Mouse (Mus musculus) CH12.LX (cell line): ENCODE results near the gene Tinagl1. TPM values are rescaled to one million over a fixed set of nuclear protein-coding genes. Genes with fewer than 3 reads are reported as not detected.

ENCODE experiments used
- DNase-seq: peaks from one replicate; pipeline ENCODE4 v3.0.0-alpha.2; 2013; ENCODE audit errors: extremely low read depth
- H3K27ac ChIP-seq: 2 replicates; pipeline ENCODE4 v1.5.1; 2012; ENCODE audit warnings: low read depth, mild to moderate bottlenecking, control low read depth, moderate library complexity; ENCODE audit not compliant: insufficient read depth
- H3K27me3 ChIP-seq: replicated peaks from 2 replicates; pipeline ENCODE3; 2012; ENCODE audit warnings: inconsistent platforms
- H3K36me3 ChIP-seq, 2 experiments: replicated peaks in 1 of 2; 2 replicates each; pipeline versions ENCODE3 to v1.6.1; 2012; ENCODE audit warnings: inconsistent platforms in 1 of 2, low read length in 1 of 2, mild to moderate bottlenecking in 1 of 2, mixed read lengths in 1 of 2, moderate library complexity in 1 of 2; ENCODE audit not compliant: control insufficient read depth in 1 of 2, insufficient read depth in 1 of 2
- H3K4me1 ChIP-seq, 2 experiments: 2 replicates each; pipeline ENCODE4 v1.6.1; 2012; ENCODE audit warnings: inconsistent platforms in 1 of 2, moderate library complexity in 1 of 2; ENCODE audit not compliant: insufficient read depth in 2 of 2, control insufficient read depth in 1 of 2
- H3K4me2 ChIP-seq: 2 replicates; pipeline ENCODE4 v1.6.1; 2012; ENCODE audit warnings: low read depth, mild to moderate bottlenecking, control low read depth; ENCODE audit not compliant: poor library complexity, insufficient read depth, severe bottlenecking
- H3K4me3 ChIP-seq, 3 experiments: fragments of 150-350 bp in 1 of 3; sonication (generic) in 1 of 3; replicated peaks in 1 of 3; 2 replicates each; pipeline versions ENCODE3 to v1.5.1; 2011 to 2012; ENCODE audit warnings: low read depth in 2 of 3, low read length in 2 of 3, mild to moderate bottlenecking in 2 of 3, moderate library complexity in 2 of 3, control low read depth in 1 of 3, improper control_type of control experiment in 1 of 3, inconsistent platforms in 1 of 3, mixed read lengths in 1 of 3; ENCODE audit not compliant: poor library complexity in 1 of 3
- H3K79me2 ChIP-seq: replicated peaks from 2 replicates; pipeline ENCODE4 v1.6.1; 2012; ENCODE audit warnings: mild to moderate bottlenecking, moderate library complexity; ENCODE audit not compliant: control insufficient read depth, poor library complexity, insufficient read depth, severe bottlenecking; ENCODE audit errors: extremely low read depth
- H3K9ac ChIP-seq: 2 replicates; pipeline ENCODE4 v1.6.1; 2012; ENCODE audit warnings: low read depth, mild to moderate bottlenecking, control low read depth, moderate library complexity; ENCODE audit not compliant: insufficient read depth
- H3K9me3 ChIP-seq: replicated peaks from 2 replicates; pipeline ENCODE3; 2012; ENCODE audit warnings: low read length, inconsistent platforms, mixed read lengths
- BHLHE40 ChIP-seq: IDR thresholded peaks from 2 replicates; pipeline ENCODE4 v1.6.1; 2011; ENCODE audit warnings: mild to moderate bottlenecking, low read depth, low read length, improper control_type of control experiment
- CHD2 ChIP-seq: IDR thresholded peaks from 2 replicates; pipeline ENCODE4 v1.6.1; 2011; ENCODE audit warnings: low read length, improper control_type of control experiment
- E2F4 ChIP-seq: IDR thresholded peaks from 2 replicates; pipeline ENCODE4 v1.6.1; 2011; ENCODE audit warnings: low read depth, low read length, improper control_type of control experiment; ENCODE audit not compliant: insufficient replicate concordance
- ELF1 ChIP-seq: IDR thresholded peaks from 2 replicates; pipeline ENCODE4 v1.6.1; 2014; ENCODE audit warnings: low read depth, mild to moderate bottlenecking, inconsistent platforms, low read length, improper control_type of control experiment
- EP300 ChIP-seq: IDR thresholded peaks from 2 replicates; pipeline ENCODE4 v1.6.1; 2011; ENCODE audit warnings: low read length, improper control_type of control experiment
- GABPA ChIP-seq: IDR thresholded peaks from 2 replicates; pipeline ENCODE4 v1.6.1; 2012; ENCODE audit warnings: low read depth, low read length, improper control_type of control experiment, inconsistent platforms; ENCODE audit not compliant: insufficient replicate concordance
- HCFC1 ChIP-seq: IDR thresholded peaks from 2 replicates; pipeline ENCODE4 v1.6.1; 2012; ENCODE audit warnings: low read depth, mild to moderate bottlenecking, inconsistent platforms, low read length, improper control_type of control experiment
- IRF4 ChIP-seq: IDR thresholded peaks from 2 replicates; pipeline ENCODE4 v1.6.1; 2014; ENCODE audit warnings: low read depth, mild to moderate bottlenecking, inconsistent platforms, low read length, improper control_type of control experiment
- MAZ ChIP-seq: IDR thresholded peaks from 2 replicates; pipeline ENCODE4 v1.6.1; 2012; ENCODE audit warnings: low read depth, mild to moderate bottlenecking, inconsistent platforms, low read length, improper control_type of control experiment, moderate library complexity
- MYC ChIP-seq: IDR thresholded peaks from 2 replicates; pipeline ENCODE4 v1.6.1; 2011; ENCODE audit warnings: low read depth, mild to moderate bottlenecking, improper control_type of control experiment, low read length
- NELFE ChIP-seq: IDR thresholded peaks from 2 replicates; pipeline ENCODE4 v1.6.1; 2011; ENCODE audit warnings: low read depth, low read length, improper control_type of control experiment
- PAX5 ChIP-seq: IDR thresholded peaks from 2 replicates; pipeline ENCODE4 v1.6.1; 2012; ENCODE audit warnings: low read length, inconsistent platforms, mixed read lengths
- RAD21 ChIP-seq: IDR thresholded peaks from 2 replicates; pipeline ENCODE4 v1.6.1; 2011; ENCODE audit warnings: low read depth, mild to moderate bottlenecking, low read length, improper control_type of control experiment, moderate library complexity
- RCOR1 ChIP-seq: conservative IDR thresholded peaks from 2 replicates; pipeline ENCODE4 v1.6.1; 2012; ENCODE audit warnings: low read depth, mild to moderate bottlenecking, inconsistent platforms, low read length, improper control_type of control experiment
- SIN3A ChIP-seq: IDR thresholded peaks from 2 replicates; pipeline ENCODE4 v1.6.1; 2012; ENCODE audit warnings: low read length, improper control_type of control experiment, inconsistent platforms
- SMC3 ChIP-seq: IDR thresholded peaks from 2 replicates; pipeline ENCODE4 v1.6.1; 2011; ENCODE audit warnings: low read depth, low read length, improper control_type of control experiment
- TBP ChIP-seq: conservative IDR thresholded peaks from 2 replicates; pipeline ENCODE4 v1.6.1; 2011; ENCODE audit warnings: low read depth, low read length, improper control_type of control experiment
- UBTF ChIP-seq: IDR thresholded peaks from 2 replicates; pipeline ENCODE4 v1.6.1; 2012; ENCODE audit warnings: low read depth, mild to moderate bottlenecking, inconsistent platforms, low read length, improper control_type of control experiment, moderate library complexity
- USF1 ChIP-seq: IDR thresholded peaks from 2 replicates; pipeline ENCODE4 v1.6.1; 2014; ENCODE audit warnings: low read depth, mild to moderate bottlenecking, inconsistent platforms, low read length, improper control_type of control experiment
- ZKSCAN1 ChIP-seq: IDR thresholded peaks from 2 replicates; pipeline ENCODE4 v1.6.1; 2012; ENCODE audit warnings: low read depth, inconsistent platforms, low read length, improper control_type of control experiment, borderline replicate concordance
- dilution Hi-C: fragments of 300-500 bp; cut with MboI; formaldehyde crosslinking; loops from 2 replicates; pipeline ENCODE4 v1.14.3; 2020; ENCODE audit warnings: low sequenced_read_pairs; ENCODE audit not compliant: extremely low pct_unique_long_range_greater_than_20kb, extremely low pct_ligation_motif_present
- in situ Hi-C: fragments of 300-500 bp; cut with MboI; formaldehyde crosslinking; loops from 3 replicates; pipeline ENCODE4 v1.14.3; 2019; ENCODE audit warnings: low sequenced_read_pairs, low pct_ligation_motif_present, low pct_unique_long_range_greater_than_20kb, mixed read lengths
- polyA plus RNA-seq: library from polyadenylated mRNA; unstranded; fragments of >175 nt; gene quantifications from 2 replicates; pipeline ENCODE4 v1.2.1, GENCODE M21; 2012; ENCODE audit warnings: low read depth; ENCODE audit not compliant: insufficient read length
- total RNA-seq, 2 experiments: library from RNA; depleted of rRNA; stranded (reverse); fragments of 300-350 nt in 1 of 2; fragments of >200 nt in 1 of 2; gene quantifications; 2 replicates each; pipeline ENCODE4 v1.2.3; 2012 to 2014

Gene Tinagl1
- total and polyA plus RNA-seq, 3 experiments, result not detected

GRCm38 (mm10) chr4:130148405-130148804 is 26.5 kb downstream of the Tinagl1 start:
- peaks cover 12% of the 10 kb centered on the region for H3K9me3 ChIP-seq
- dilution Hi-C loops, result no loop called here
- H3K36me3 ChIP-seq, result no peaks in the 10 kb centered on the region
- in situ Hi-C loops, result no loop called here
- no peaks in the 10 kb centered on the region for H3K79me2 ChIP-seq
- H3K27ac ChIP-seq, result no peak overlapping the region
- H3K27me3 ChIP-seq, result peaks cover 85% of the 10 kb centered on the region
- no peak for TF ChIP-seq E2F4
- TF ChIP-seq NELFE, result no peak
- TF ChIP-seq SMC3, result no peak
- TF ChIP-seq ELF1, result no peak
- no peak for TF ChIP-seq TBP
- TF ChIP-seq EP300, result no peak
- no peak for TF ChIP-seq UBTF
- no peak for TF ChIP-seq MAZ
- no peak for TF ChIP-seq HCFC1
- no peak for TF ChIP-seq RCOR1
- no peak for TF ChIP-seq PAX5
- TF ChIP-seq MYC, result no peak
- no peak for TF ChIP-seq GABPA
- H3K9ac ChIP-seq, result no peak overlapping the region
- H3K4me1 ChIP-seq, result no peaks in the 10 kb centered on the region
- no peak for DNase-seq
- H3K4me2 ChIP-seq, result no peak overlapping the region
- no peak overlapping the region for H3K4me3 ChIP-seq

- peaks cover 12% of the 10 kb centered on the region for H3K9me3 ChIP-seq
- H3K27ac ChIP-seq, result no peak overlapping the region
- DNase-seq, result no peak
- no peak overlapping the region for H3K9ac ChIP-seq
- dilution Hi-C loops (no loop called here), in situ Hi-C loops (loop anchor here (5.0 kb wide), 1 partner anchor 41 kb away; no protein-coding TSS in a partner anchor)
- no peak for TF ChIP-seq SIN3A
- TF ChIP-seq ZKSCAN1, result no peak
- no peak for TF ChIP-seq IRF4
- TF ChIP-seq TBP, result no peak
- TF ChIP-seq CHD2, result no peak
- TF ChIP-seq MAZ, result no peak
- no peak for TF ChIP-seq USF1
- TF ChIP-seq RAD21, result no peak
- no peak for TF ChIP-seq BHLHE40
- TF ChIP-seq PAX5, result no peak
- H3K4me2 ChIP-seq, result no peak overlapping the region
- H3K4me3 ChIP-seq, result no peak overlapping the region
- H3K4me1 ChIP-seq, result no peaks in the 10 kb centered on the region; a peak in 1 of 4 replicates
- H3K36me3 ChIP-seq, result no peaks in the 10 kb centered on the region
- no peaks in the 10 kb centered on the region for H3K79me2 ChIP-seq
- peaks cover 93% of the 10 kb centered on the region for H3K27me3 ChIP-seq
These were observed 33.1 kb downstream of the Tinagl1 start for GRCm38 (mm10) chr4:130141786-130142185.
